Mouse (Mus musculus) lung, embryonic 14.5 days (tissue): ENCODE data around the gene Slc25a39. TPM values are rescaled to one million over a fixed set of nuclear protein-coding genes. Genes with fewer than 3 reads are reported as not detected.

Source experiments
- ATAC-seq: fragments of 200-750 bp; cut with Nextera tagmentation; 2 replicates; pipeline ENCODE4 v1.8.0; 2017; ENCODE audit warnings: mild to moderate bottlenecking, moderate TSS enrichment, moderate library complexity; ENCODE audit not compliant: insufficient read depth
- DNase-seq: peaks from one replicate; pipeline ENCODE4 v3.0.0-alpha.2; 2015
- H3K27ac ChIP-seq: fragments of 300-500 bp; sonication (generic); 2 replicates; pipeline ENCODE4 v1.5.1; 2014; ENCODE audit warnings: low read depth, mild to moderate bottlenecking, moderate library complexity
- H3K27me3 ChIP-seq: fragments of 300-500 bp; sonication (generic); 2 replicates; pipeline ENCODE4 v1.6.1; 2014; ENCODE audit warnings: low read length, control low read depth; ENCODE audit not compliant: insufficient read depth
- H3K36me3 ChIP-seq: fragments of 300-500 bp; sonication (generic); 2 replicates; pipeline ENCODE4 v1.6.1; 2014; ENCODE audit warnings: control low read depth; ENCODE audit not compliant: insufficient read depth
- H3K4me1 ChIP-seq: fragments of 300-500 bp; sonication (generic); 2 replicates; pipeline ENCODE4 v1.6.1; 2014; ENCODE audit warnings: antibody characterized with exemption, control low read depth; ENCODE audit not compliant: insufficient read depth
- H3K4me2 ChIP-seq: fragments of 300-500 bp; sonication (generic); 2 replicates; pipeline ENCODE4 v1.6.1; 2014; ENCODE audit warnings: mild to moderate bottlenecking
- H3K4me3 ChIP-seq: fragments of 300-500 bp; sonication (generic); 2 replicates; pipeline ENCODE4 v1.5.1; 2014; ENCODE audit warnings: low read depth, low read length
- H3K9ac ChIP-seq: fragments of 300-500 bp; sonication (generic); 2 replicates; pipeline ENCODE4 v1.6.1; 2014
- H3K9me3 ChIP-seq: fragments of 300-500 bp; sonication (generic); 2 replicates; pipeline ENCODE4 v1.6.1; 2016; ENCODE audit warnings: low read depth, low read length, control low read depth
- CTCF ChIP-seq: IDR thresholded peaks from 2 replicates; pipeline ENCODE4 v1.5.1; 2016; ENCODE audit warnings: antibody characterized with exemption, low read depth
- WGBS: fragments of 180-500 bp; shearing (Covaris S2); extraction: QIAGEN DNeasy Blood & Tissue Kit; methylation state at CpG from one replicate; pipeline ENCODE4 v1.1.7; 2014; 5-methylcytosine and 5-hydroxymethylcytosine counted together
- polyA plus RNA-seq: library from polyadenylated mRNA; unstranded; fragments of >200 nt; fragmentation: Nextera tagmentation; extraction: Ambion mirVana; gene quantifications from 2 replicates; pipeline ENCODE4 v1.2.1, GENCODE M21; 2014

Slc25a39 gene
- polyA plus RNA-seq, 1 experiment from 2014 or later: 244 TPM

GRCm38 (mm10) chr11:102383365-102384136 lies 24.2 kb downstream of the Slc25a39 start:
- no peak for ATAC-seq
- no peak for DNase-seq

GRCm38 (mm10) chr11:102382794-102383193 lies 25.0 kb downstream of the Slc25a39 start:
- no peaks in the 10 kb centered on the region for H3K27me3 ChIP-seq
- ATAC-seq: no peak
- no peak overlapping the region for H3K4me3 ChIP-seq
- WGBS: 73% methylated on average over 3 of the region's 3 CpGs
- no peak for TF ChIP-seq CTCF
- no peaks in the 10 kb centered on the region for H3K4me1 ChIP-seq
- no peaks in the 10 kb centered on the region for H3K9me3 ChIP-seq
- H3K36me3 ChIP-seq: no peaks in the 10 kb centered on the region
- no peak overlapping the region for H3K9ac ChIP-seq
- no peak overlapping the region for H3K27ac ChIP-seq
- H3K4me2 ChIP-seq: no peak overlapping the region
- DNase-seq: no peak

More at GRCm38 (mm10) chr11:102383365-102384136, 24.2 kb downstream of the Slc25a39 start:
- WGBS: 73% methylated on average over 1 of the region's 1 CpGs
- Histone ChIP-seq H3K4me3 (no peak overlapping the region), H3K9ac (no peak overlapping the region), H3K9me3 (no peaks in the 10 kb centered on the region), H3K36me3 (no peaks in the 10 kb centered on the region), H3K27me3 (no peaks in the 10 kb centered on the region), H3K4me1 (no peaks in the 10 kb centered on the region), H3K27ac (no peak overlapping the region), H3K4me2 (no peak overlapping the region)
- TF ChIP-seq CTCF: no peak

- Histone ChIP-seq H3K36me3 (no peaks in the 10 kb centered on the region), H3K27me3 (no peaks in the 10 kb centered on the region), H3K9ac (no peak overlapping the region), H3K4me1 (no peaks in the 10 kb centered on the region), H3K4me2 (no peak overlapping the region), H3K9me3 (no peaks in the 10 kb centered on the region), H3K4me3 (no peak overlapping the region), H3K27ac (no peak overlapping the region)
- DNase-seq: no peak
- 30% methylated on average over 4 of the region's 4 CpGs for WGBS
- no peak for TF ChIP-seq CTCF
- no peak for ATAC-seq
These were observed 26.2 kb downstream of the Slc25a39 start for GRCm38 (mm10) chr11:102381341-102382100.

GRCm38 (mm10) chr11:102380091-102380490 lies 27.7 kb downstream of the Slc25a39 start:
- H3K9me3 ChIP-seq: no peaks in the 10 kb centered on the region
- peaks cover 10% of the 10 kb centered on the region; the same call in 1 of the 2 replicates for H3K4me1 ChIP-seq
- H3K27me3 ChIP-seq: no peaks in the 10 kb centered on the region
- 63% methylated on average over 5 of the region's 5 CpGs for WGBS
- H3K27ac ChIP-seq: no peak overlapping the region
- DNase-seq (no peak), ATAC-seq (no peak)
- TF ChIP-seq CTCF: no peak
- no peaks in the 10 kb centered on the region for H3K36me3 ChIP-seq
- H3K4me3 ChIP-seq: no peak overlapping the region
- H3K9ac ChIP-seq: no peak overlapping the region
- H3K4me2 ChIP-seq: no peak overlapping the region

GRCm38 (mm10) chr11:102377186-102377585 lies 30.6 kb downstream of the Slc25a39 start:
- Histone ChIP-seq H3K9ac (no peak overlapping the region), H3K27ac (no peak overlapping the region), H3K36me3 (no peaks in the 10 kb centered on the region), H3K27me3 (no peaks in the 10 kb centered on the region), H3K9me3 (no peaks in the 10 kb centered on the region), H3K4me2 (no peak overlapping the region), H3K4me3 (no peak overlapping the region), H3K4me1 (peaks cover 10% of the 10 kb centered on the region; the same call in 1 of the 2 replicates)
- ATAC-seq (no peak), DNase-seq (no peak)
- peak; percentile 35; the same call in 1 of the 2 replicates for TF ChIP-seq CTCF
- 53% methylated on average over 12 of the region's 12 CpGs for WGBS

GRCm38 (mm10) chr11:102376196-102376835 lies 31.4 kb downstream of the Slc25a39 start:
- H3K27ac ChIP-seq: peak overlapping the region; percentile 21; the same call in 1 of the 2 replicates
- peak overlapping the region; percentile 44 for H3K9ac ChIP-seq

More at GRCm38 (mm10) chr11:102376196-102376835, 31.4 kb downstream of the Slc25a39 start:
- Histone ChIP-seq H3K27me3 (no peaks in the 10 kb centered on the region), H3K36me3 (no peaks in the 10 kb centered on the region), H3K9me3 (no peaks in the 10 kb centered on the region), H3K4me1 (peaks cover 10% of the 10 kb centered on the region; the same call in 1 of the 2 replicates), H3K4me3 (peak overlapping the region; percentile 13; the same call in 1 of the 2 replicates), H3K4me2 (peak overlapping the region; percentile 59)
- DNase-seq (no peak), ATAC-seq (no peak)
- no peak for TF ChIP-seq CTCF
- 11% methylated on average over 8 of the region's 8 CpGs for WGBS
